Mouse (Mus musculus): ENCODE data around the gene Trub2.

DNA sequence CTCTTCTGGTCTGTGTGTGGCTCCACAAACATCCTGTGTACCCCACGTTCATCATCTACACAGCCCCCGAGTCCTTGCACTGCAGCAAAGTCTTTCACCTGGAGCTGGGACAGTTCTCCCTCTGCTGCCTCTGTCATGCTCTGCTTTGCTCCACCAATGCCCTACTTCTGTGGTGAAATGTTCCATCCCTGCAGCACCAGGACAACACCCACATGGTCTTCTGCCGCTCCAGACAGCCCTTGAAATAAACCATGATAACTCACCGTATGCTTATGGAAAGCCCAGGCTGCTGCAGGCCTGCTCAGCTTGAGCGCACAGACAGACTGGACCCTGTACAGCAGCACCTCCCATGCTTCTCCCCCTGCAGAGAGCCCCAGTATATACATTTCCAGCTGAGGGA, 74.2 kb downstream of the Trub2 start:
- TF ChIP-seq CTCF (IDR thresholded peaks at IDR 0.05; ENCODE audit: control insufficient read depth, insufficient read depth, insufficient replicate concordance, low read depth, low read length) (no peak), POLR2A (IDR thresholded peaks at IDR 0.05; ENCODE audit: control insufficient read depth, low read depth, low read length) (no peak)

Measured in testis, adult 2 months (tissue).